In the genomic region with DNA sequence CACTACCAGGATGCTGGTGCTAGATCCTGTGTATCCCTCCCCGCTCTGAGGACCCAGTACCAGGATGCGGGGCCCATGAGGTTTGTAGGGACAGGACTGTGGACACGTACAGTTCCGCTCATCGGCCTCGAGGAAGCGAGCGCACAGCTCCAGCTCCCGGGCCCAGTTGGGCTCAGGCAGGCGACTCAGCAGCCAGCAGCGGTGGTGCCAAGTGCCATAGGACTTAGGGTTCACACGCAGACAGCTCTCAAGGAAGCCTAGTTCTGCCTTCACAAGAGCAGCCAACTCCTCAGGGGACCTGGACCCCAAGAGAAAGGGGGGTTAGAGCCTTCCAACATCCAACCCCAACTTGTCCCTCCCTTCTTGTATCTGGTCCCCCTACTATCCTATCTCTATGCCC, we compare ENCODE assay signal across 13 mouse cellular contexts. TPM values are rescaled to one million over a fixed set of nuclear protein-coding genes. Genes with fewer than 3 reads are reported as not detected.
DNase-seq lines count a peak whose midpoint lies in the region; ATAC-seq and TF ChIP-seq lines count a peak whose summit lies in the region.
"Had no signal": no experiment of that assay in that cellular context is flagged by ENCODE, and none has a peak within 500 bp of the region (broad histone marks: within the 10 kb centered on the region; RNA-seq: fewer than 3 reads in every experiment).

No protein-coding gene starts in this region.

- H3K9ac ChIP-seq in liver, adult 2 months (ENCODE audit: low read depth, low read length) = peak overlapping the region; percentile 50
- H3K9ac ChIP-seq in limb, embryonic 13.5 days = 0 out of 2 replicates have a peak overlapping the region, but pooled peaks have one; percentile 71
- no peak overlapping the region for H3K9ac ChIP-seq in stomach, embryonic 15.5 days

- no peaks in the 10 kb centered on the region for H3K79me2 ChIP-seq in liver, adult 2 months (ENCODE audit: control insufficient read depth, insufficient read depth, low read length)

- no peak for ATAC-seq in limb, embryonic 13.5 days (ENCODE audit: low FRiP score, low read depth)
- ATAC-seq in stomach, embryonic 15.5 days (ENCODE audit: insufficient read depth, low FRiP score, low read depth) = no peak
- ATAC-seq: lung, postnatal 0 days; Patski had no signal

- 90% methylated on average over 12 of the region's 12 CpGs for WGBS in heart, embryonic 10.5 days
- 58% methylated on average over 12 of the region's 12 CpGs for WGBS in liver, adult 2 months
- WGBS in limb, embryonic 13.5 days = 91% methylated on average over 12 of the region's 12 CpGs
- WGBS in stomach, embryonic 15.5 days = 92% methylated on average over 12 of the region's 12 CpGs
- WGBS in thymus, adult 2 months = 97% methylated on average over 12 of the region's 12 CpGs

- peaks cover 16% of the 10 kb centered on the region for H3K4me1 ChIP-seq in heart, embryonic 10.5 days
- peaks cover 19% of the 10 kb centered on the region for H3K4me1 ChIP-seq in liver, adult 2 months (ENCODE audit: control insufficient read depth, insufficient read depth, low read length)
- peaks cover 14% of the 10 kb centered on the region; the same call in 1 of the 2 replicates for H3K4me1 ChIP-seq in limb, embryonic 13.5 days
- peaks cover 10% of the 10 kb centered on the region; the same call in 1 of the 2 replicates for H3K4me1 ChIP-seq in stomach, embryonic 15.5 days
- H3K4me1 ChIP-seq in thymus, adult 2 months (replicated peaks; ENCODE audit: control insufficient read depth, insufficient read depth, low read length) = peaks cover 22% of the 10 kb centered on the region

- H3K27ac ChIP-seq in heart, embryonic 10.5 days = no peak overlapping the region
- H3K27ac ChIP-seq in liver, adult 2 months (replicated peaks; ENCODE audit: insufficient read depth, low read depth, low read length) = peak overlapping the region; percentile 96
- H3K27ac ChIP-seq in limb, embryonic 13.5 days = no peak overlapping the region
- no peak overlapping the region; the same call in 1 of the 2 replicates for H3K27ac ChIP-seq in stomach, embryonic 15.5 days
- H3K27ac ChIP-seq in thymus, adult 2 months (ENCODE audit: control insufficient read depth, insufficient read depth, low read length) = no peak overlapping the region

- H3K4me3 ChIP-seq in heart, embryonic 10.5 days = 0 out of 2 replicates have a peak overlapping the region, but pooled peaks have one; percentile 88
- peak overlapping the region; percentile 20; the same call in 1 of the 2 replicates for H3K4me3 ChIP-seq in liver, adult 2 months (ENCODE audit: insufficient read depth, low read depth, low read length)
- H3K4me3 ChIP-seq in limb, embryonic 13.5 days = no peak overlapping the region; the same call in 1 of the 2 replicates
- peak overlapping the region; percentile 81; the same call in 1 of the 2 replicates for H3K4me3 ChIP-seq in stomach, embryonic 15.5 days (replicated peaks)
- H3K4me3 ChIP-seq in thymus, adult 2 months (ENCODE audit: control insufficient read depth, insufficient read depth, low read length) = no peak overlapping the region

- TF ChIP-seq CTCF in liver, adult 2 months (IDR thresholded peaks at IDR 0.05; ENCODE audit: low read depth, low read length) = no peak
- no peak for TF ChIP-seq CTCF in thymus, adult 2 months (IDR thresholded peaks at IDR 0.05; ENCODE audit: borderline replicate concordance, control insufficient read depth, extremely low read depth, insufficient read depth, low read length, poor library complexity)

- no peak for DNase-seq in heart, embryonic 10.5 days (ENCODE audit: low spot score)
- no peak for DNase-seq in heart, postnatal 4 days
- peak; percentile 53 for DNase-seq in liver, adult 2 months (ENCODE audit: extremely low read depth, low read depth, low spot score)
- DNase-seq in liver = no peak
- no peak for DNase-seq in adrenal gland, adult 2 months
- DNase-seq in thymus, adult 2 months = no peak
- DNase-seq: adrenal gland, postnatal 10 days; layer of hippocampus, postnatal 36 days had no signal

- H3K9me3 ChIP-seq in heart, embryonic 10.5 days = no peaks in the 10 kb centered on the region
- H3K9me3 ChIP-seq in limb, embryonic 13.5 days = no peaks in the 10 kb centered on the region
- H3K9me3 ChIP-seq in stomach, embryonic 15.5 days = no peaks in the 10 kb centered on the region

- H3K4me2 ChIP-seq in limb, embryonic 13.5 days (replicated peaks) = peak overlapping the region; percentile 69
- peak overlapping the region; percentile 87 for H3K4me2 ChIP-seq in stomach, embryonic 15.5 days

- peaks cover 44% of the 10 kb centered on the region for H3K36me3 ChIP-seq in heart, embryonic 10.5 days
- H3K36me3 ChIP-seq in liver, adult 2 months (ENCODE audit: control insufficient read depth, insufficient read depth, low read length) = peaks cover 3% of the 10 kb centered on the region; the same call in 1 of the 2 replicates
- H3K36me3 ChIP-seq in limb, embryonic 13.5 days = peaks cover 40% of the 10 kb centered on the region
- H3K36me3 ChIP-seq in stomach, embryonic 15.5 days = peaks cover 24% of the 10 kb centered on the region
- 0 out of 2 replicates have a peak, but pooled peaks cover 3% of the 10 kb centered on the region for H3K36me3 ChIP-seq in thymus, adult 2 months (ENCODE audit: control insufficient read depth, insufficient read depth, low read length)

- no peaks in the 10 kb centered on the region for H3K27me3 ChIP-seq in heart, embryonic 10.5 days (ENCODE audit: insufficient read depth, poor library complexity, severe bottlenecking)
- H3K27me3 ChIP-seq in liver, adult 2 months (ENCODE audit: control insufficient read depth, insufficient read depth, low read length) = no peaks in the 10 kb centered on the region
- no peaks in the 10 kb centered on the region for H3K27me3 ChIP-seq in limb, embryonic 13.5 days
- H3K27me3 ChIP-seq in stomach, embryonic 15.5 days (replicated peaks) = no peaks in the 10 kb centered on the region
- H3K27me3 ChIP-seq in thymus, adult 2 months (ENCODE audit: control insufficient read depth, insufficient read depth, low read length) = no peaks in the 10 kb centered on the region
- H3K27me3 ChIP-seq: Patski had no signal

- TF ChIP-seq POLR2A in liver, adult 2 months (IDR thresholded peaks at IDR 0.05; ENCODE audit: extremely low read depth, insufficient read depth, low read length) = no peak
- no peak for TF ChIP-seq POLR2A in thymus, adult 2 months (IDR thresholded peaks at IDR 0.05; ENCODE audit: control insufficient read depth, extremely low read depth, insufficient read depth, low read length, poor library complexity)

RNA-seq across cellular contexts. Expression of gene Rabggta, which starts 1.4 kb away (rescaled TPM):
- polyA plus RNA-seq in heart, embryonic 10.5 days (2016; fragmentation: Nextera tagmentation; extraction: Ambion mirVana) = 25.1 and 29.4 TPM in 2 replicates
- 10 to 100 TPM; 13.1 to 13.9 TPM for total RNA-seq in heart, postnatal 4 days (2021)
- 28.7 and 31.5 TPM in 2 replicates for total RNA-seq in liver, adult 2 months (2014; rRNA removed)
- polyA plus RNA-seq in liver, adult 2 months (2012; rRNA removed) = 64.0 and 65.1 TPM in 2 replicates
- polyA plus RNA-seq in limb, embryonic 13.5 days (2015; fragmentation: Nextera tagmentation; extraction: Ambion mirVana) = 24.8 and 26.2 TPM in 2 replicates
- polyA plus RNA-seq in stomach, embryonic 15.5 days (2015; fragmentation: Nextera tagmentation; extraction: Ambion mirVana) = 30.0 and 35.8 TPM in 2 replicates
- 10 to 100 TPM; 20.2 to 20.4 TPM for total RNA-seq in adrenal gland, adult 2 months (2021)
- 39.5 and 44.7 TPM in 2 replicates for polyA plus RNA-seq in adrenal gland, adult 2 months (2012; rRNA removed)
- 80.5 and 84.9 TPM in 2 replicates for polyA plus RNA-seq in thymus, adult 2 months (2012; rRNA removed)

RNA-seq across cellular contexts. Expression of gene Tgm1, which starts 6.9 kb away (rescaled TPM):
- polyA plus RNA-seq in heart, embryonic 10.5 days (2016; fragmentation: Nextera tagmentation; extraction: Ambion mirVana) = 0.46 and 1.6 TPM in 2 replicates
- total RNA-seq in heart, postnatal 4 days (2021) = under 1 TPM; 0.20 to 0.50 TPM
- 7.9 and 8.4 TPM in 2 replicates for total RNA-seq in liver, adult 2 months (2014; rRNA removed)
- polyA plus RNA-seq in liver, adult 2 months (2012; rRNA removed) = 22.8 and 24.2 TPM in 2 replicates
- polyA plus RNA-seq in limb, embryonic 13.5 days (2015; fragmentation: Nextera tagmentation; extraction: Ambion mirVana) = 5.0 and 5.7 TPM in 2 replicates
- 17.9 and 30.5 TPM in 2 replicates for polyA plus RNA-seq in stomach, embryonic 15.5 days (2015; fragmentation: Nextera tagmentation; extraction: Ambion mirVana)
- under 1 TPM; 0.23 to 0.45 TPM for total RNA-seq in adrenal gland, adult 2 months (2021)
- 0.27 and 0.28 TPM in 2 replicates for polyA plus RNA-seq in adrenal gland, adult 2 months (2012; rRNA removed)
- polyA plus RNA-seq in thymus, adult 2 months (2012; rRNA removed) = 7.2 and 8.2 TPM in 2 replicates

RNA-seq across cellular contexts. Expression of gene Dhrs1, which starts 24.8 kb away (rescaled TPM):
- 59.7 and 60.5 TPM in 2 replicates for polyA plus RNA-seq in heart, embryonic 10.5 days (2016; fragmentation: Nextera tagmentation; extraction: Ambion mirVana)
- total RNA-seq in heart, postnatal 4 days (2021) = 10 to 100 TPM; 46.0 to 51.4 TPM
- total RNA-seq in liver, adult 2 months (2014; rRNA removed) = 109 and 140 TPM in 2 replicates
- polyA plus RNA-seq in liver, adult 2 months (2012; rRNA removed) = 263 and 286 TPM in 2 replicates
- polyA plus RNA-seq in limb, embryonic 13.5 days (2015; fragmentation: Nextera tagmentation; extraction: Ambion mirVana) = 78.1 and 89.9 TPM in 2 replicates
- 92.9 and 96.4 TPM in 2 replicates for polyA plus RNA-seq in stomach, embryonic 15.5 days (2015; fragmentation: Nextera tagmentation; extraction: Ambion mirVana)
- 10 to 100 TPM; 70.7 to 93.5 TPM for total RNA-seq in adrenal gland, adult 2 months (2021)
- polyA plus RNA-seq in adrenal gland, adult 2 months (2012; rRNA removed) = 49.6 and 68.1 TPM in 2 replicates
- polyA plus RNA-seq in thymus, adult 2 months (2012; rRNA removed) = 78.9 and 93.5 TPM in 2 replicates

RNA-seq across cellular contexts. Expression of gene Nop9, which starts 24.8 kb away (rescaled TPM):
- 33.2 and 49.1 TPM in 2 replicates for polyA plus RNA-seq in heart, embryonic 10.5 days (2016; fragmentation: Nextera tagmentation; extraction: Ambion mirVana)
- 10 to 100 TPM; 17.8 to 18.3 TPM for total RNA-seq in heart, postnatal 4 days (2021)
- 11.0 and 13.0 TPM in 2 replicates for total RNA-seq in liver, adult 2 months (2014; rRNA removed)
- 11.8 and 15.1 TPM in 2 replicates for polyA plus RNA-seq in liver, adult 2 months (2012; rRNA removed)
- 41.8 and 42.8 TPM in 2 replicates for polyA plus RNA-seq in limb, embryonic 13.5 days (2015; fragmentation: Nextera tagmentation; extraction: Ambion mirVana)
- 34.3 and 36.7 TPM in 2 replicates for polyA plus RNA-seq in stomach, embryonic 15.5 days (2015; fragmentation: Nextera tagmentation; extraction: Ambion mirVana)
- total RNA-seq in adrenal gland, adult 2 months (2021) = 10 to 100 TPM; 17.6 to 17.7 TPM
- polyA plus RNA-seq in adrenal gland, adult 2 months (2012; rRNA removed) = 9.2 and 9.9 TPM in 2 replicates
- polyA plus RNA-seq in thymus, adult 2 months (2012; rRNA removed) = 41.5 and 43.6 TPM in 2 replicates

RNA-seq across cellular contexts. Expression of gene Cideb, which starts 37.6 kb away (rescaled TPM):
- polyA plus RNA-seq in heart, embryonic 10.5 days (2016; fragmentation: Nextera tagmentation; extraction: Ambion mirVana) = 1.4 and 2.0 TPM in 2 replicates
- total RNA-seq in heart, postnatal 4 days (2021) = 1 to 10 TPM; 1.2 to 2.2 TPM
- 101 and 128 TPM in 2 replicates for total RNA-seq in liver, adult 2 months (2014; rRNA removed)
- 483 and 586 TPM in 2 replicates for polyA plus RNA-seq in liver, adult 2 months (2012; rRNA removed)
- polyA plus RNA-seq in limb, embryonic 13.5 days (2015; fragmentation: Nextera tagmentation; extraction: Ambion mirVana) = 0.45 and 0.72 TPM in 2 replicates
- polyA plus RNA-seq in stomach, embryonic 15.5 days (2015; fragmentation: Nextera tagmentation; extraction: Ambion mirVana) = 11.8 and 12.9 TPM in 2 replicates
- total RNA-seq in adrenal gland, adult 2 months (2021) = 1 to 10 TPM; 1.2 to 1.7 TPM
- polyA plus RNA-seq in adrenal gland, adult 2 months (2012; rRNA removed) = 0.70 and 0.74 TPM in 2 replicates
- polyA plus RNA-seq in thymus, adult 2 months (2012; rRNA removed) = 1.8 and 2.7 TPM in 2 replicates
- polyA plus RNA-seq: thymus, postnatal 0 days had no signal

Comparison
In these comparisons a context has a peak if more than half of its experiments do, and no peak if none do; other contexts are left out.
1. H3K4me3 ChIP-seq: peak in heart, embryonic 10.5 days (single experiment), liver, adult 2 months (single experiment) and stomach, embryonic 15.5 days (single experiment); none in limb, embryonic 13.5 days (single experiment) and thymus, adult 2 months (single experiment).